Mouse (Mus musculus) liver, adult 2 months (tissue): Measurements from ENCODE around the gene Prss16.

Experiments used
- CTCF ChIP-seq: fragments of 200-500 bp; IDR thresholded peaks from 2 replicates; pipeline ENCODE4 v1.5.1; 2011; ENCODE audit warnings: low read depth, low read length, control low read depth
- POLR2A ChIP-seq: fragments of 200-500 bp; IDR thresholded peaks from 2 replicates; pipeline ENCODE4 v1.6.1; 2011; ENCODE audit warnings: low read length, control low read depth; ENCODE audit not compliant: insufficient read depth; ENCODE audit errors: extremely low read depth

- TF ChIP-seq POLR2A (no peak), CTCF (no peak)
Observed at GRCm38 (mm10) chr13:22022241-22022640, 12.7 kb upstream of the Prss16 start.
